Mouse (Mus musculus): Measurements from ENCODE around the gene Pigyl.

- no peak for TF ChIP-seq HCFC1 (IDR thresholded peaks at IDR 0.05; ENCODE audit: borderline replicate concordance, insufficient read depth, low read length)
- no peak for TF ChIP-seq ZC3H11A (IDR thresholded peaks at IDR 0.05; ENCODE audit: borderline replicate concordance, low read depth, low read length)
- no peak for TF ChIP-seq CHD2 (IDR thresholded peaks at IDR 0.05; ENCODE audit: low read depth, low read length)
Observed at GRCm38 (mm10) chr9:22115635-22116034, 41.0 kb upstream of the Pigyl start.

Measured in ES-E14 (cell line).